Mouse (Mus musculus): ENCODE results near the gene Mfsd2a. TPM values are rescaled to one million over a fixed set of nuclear protein-coding genes. Genes with fewer than 3 reads are reported as not detected.
"Not testable (repeated sequence)": the region's sequence is repeated elsewhere in the genome, so short reads cannot be mapped to it uniquely, and the experiment has no call there.

The Mfsd2a gene
- polyA plus RNA-seq, 1 experiment from 2014 or later, result 8.7 TPM

- H3K4me1 ChIP-seq (ENCODE audit: control insufficient read depth, insufficient read depth, low read length), result peaks cover 29% of the 10 kb centered on the region
- H3K36me3 ChIP-seq (ENCODE audit: control insufficient read depth, insufficient read depth, low read length), result peaks cover 4% of the 10 kb centered on the region; the same call in 1 of the 2 replicates
- H3K27ac ChIP-seq (replicated peaks; ENCODE audit: low read depth, low read length), result peak overlapping the region; percentile 62
- no peaks in the 10 kb centered on the region for H3K27me3 ChIP-seq (ENCODE audit: control insufficient read depth, insufficient read depth, low read length)
- 0% methylated on average over 31 of the region's 32 CpGs for WGBS
- H3K9ac ChIP-seq (ENCODE audit: low read length), result peak overlapping the region; percentile 88
- H3K9me3 ChIP-seq (ENCODE audit: control insufficient read depth, low read length), result no peaks in the 10 kb centered on the region
- no peak for DNase-seq (ENCODE audit: low spot score)
- peak overlapping the region; percentile 94 for H3K4me2 ChIP-seq (ENCODE audit: low read depth, severe bottlenecking)
- peak overlapping the region; percentile 64 for H3K4me3 ChIP-seq (ENCODE audit: low read depth, low read length)
- ATAC-seq (ENCODE audit: insufficient number of reproducible peaks, low FRiP score, low TSS enrichment, low read depth), result peak; percentile 46; the same call in 1 of the 2 replicates
These were observed 35.2 kb upstream of the Mfsd2a start for GRCm38 (mm10) chr4:122996221-122996617.

- peak within 1 kb of the TSS; percentile 88 for H3K9ac ChIP-seq (ENCODE audit: low read length)
- peak within 1 kb of the TSS; percentile 62 for H3K27ac ChIP-seq (replicated peaks; ENCODE audit: low read depth, low read length)
- H3K4me2 ChIP-seq (ENCODE audit: low read depth, severe bottlenecking), result peak within 1 kb of the TSS; percentile 94
- H3K4me1 ChIP-seq (ENCODE audit: control insufficient read depth, insufficient read depth, low read length), result peaks cover 27% of the 10 kb centered on the region
- H3K36me3 ChIP-seq (ENCODE audit: control insufficient read depth, insufficient read depth, low read length), result no peaks in the 10 kb centered on the region
- ATAC-seq (ENCODE audit: insufficient number of reproducible peaks, low FRiP score, low TSS enrichment, low read depth) (peak; percentile 82), DNase-seq (ENCODE audit: low spot score) (peak; percentile 88)
- H3K9me3 ChIP-seq (ENCODE audit: control insufficient read depth, low read length), result no peaks in the 10 kb centered on the region
- H3K27me3 ChIP-seq (ENCODE audit: control insufficient read depth, insufficient read depth, low read length), result no peaks in the 10 kb centered on the region
- under 1% methylated on average over 54 of the region's 69 CpGs for WGBS
- H3K4me3 ChIP-seq (ENCODE audit: low read depth, low read length), result peak within 1 kb of the TSS; percentile 64
These were observed 34.6 kb upstream of the Mfsd2a start, which contains the start of gene Mycl for GRCm38 (mm10) chr4:122995404-122996220. Mycl (plus strand) TSS chr4:122995652.

DNA sequence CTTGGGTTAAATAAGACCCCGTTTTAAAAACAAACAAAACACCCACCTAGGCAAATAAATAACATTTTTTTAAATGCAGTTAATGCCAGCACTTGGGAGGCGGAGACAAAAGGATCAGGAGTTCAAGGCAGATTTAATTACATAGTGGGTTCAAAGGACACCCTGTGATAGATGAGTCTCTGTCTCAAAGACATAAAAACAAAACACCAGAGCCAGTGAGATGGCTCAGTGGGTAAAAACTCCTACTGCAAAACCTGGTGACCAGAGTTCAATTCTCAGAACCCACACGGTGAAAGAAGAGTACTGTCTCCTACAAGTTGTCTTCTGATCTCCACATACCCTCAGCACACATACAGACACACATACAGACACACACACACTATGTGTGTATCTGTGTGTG is 31.3 kb upstream of the Mfsd2a start:
- ATAC-seq (ENCODE audit: insufficient number of reproducible peaks, low FRiP score, low TSS enrichment, low read depth) (no peak), DNase-seq (ENCODE audit: low spot score) (no peak)
- H3K27me3 ChIP-seq (ENCODE audit: control insufficient read depth, insufficient read depth, low read length), result no peaks in the 10 kb centered on the region
- no peak overlapping the region for H3K27ac ChIP-seq (replicated peaks; ENCODE audit: low read depth, low read length)
- H3K36me3 ChIP-seq (ENCODE audit: control insufficient read depth, insufficient read depth, low read length), result no peaks in the 10 kb centered on the region
- no peak overlapping the region for H3K4me3 ChIP-seq (ENCODE audit: low read depth, low read length)
- H3K4me1 ChIP-seq (ENCODE audit: control insufficient read depth, insufficient read depth, low read length), result peaks cover 5% of the 10 kb centered on the region
- no peak overlapping the region for H3K4me2 ChIP-seq (ENCODE audit: low read depth, severe bottlenecking)
- no peaks in the 10 kb centered on the region for H3K9me3 ChIP-seq (ENCODE audit: control insufficient read depth, low read length)
- 57% methylated on average over 3 of the region's 3 CpGs for WGBS
- no peak overlapping the region for H3K9ac ChIP-seq (ENCODE audit: low read length)

DNA sequence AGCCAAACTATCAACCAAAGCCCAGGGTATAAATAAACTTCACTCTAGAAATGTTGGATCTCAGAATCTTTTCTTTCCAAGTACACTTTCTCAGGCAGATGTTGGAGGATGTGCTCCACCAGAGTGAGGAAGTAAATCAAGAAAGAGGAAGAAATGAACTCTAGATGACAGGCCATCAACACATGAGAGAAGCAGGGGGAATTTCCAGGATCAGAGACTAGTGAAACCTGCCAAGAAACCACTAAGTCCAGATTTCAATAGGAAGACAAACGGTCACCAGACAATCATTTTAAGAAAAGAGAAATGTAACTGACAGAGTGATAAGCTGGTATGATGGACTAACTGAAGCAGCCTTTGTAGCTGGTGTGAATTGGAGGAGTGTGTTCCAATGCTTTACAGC is 30.2 kb upstream of the Mfsd2a start:
- DNase-seq (ENCODE audit: low spot score), result no peak
- ATAC-seq (ENCODE audit: insufficient number of reproducible peaks, low FRiP score, low TSS enrichment, low read depth), result no peak
- Histone ChIP-seq H3K27me3 (ENCODE audit: control insufficient read depth, insufficient read depth, low read length) (no peaks in the 10 kb centered on the region), H3K9me3 (ENCODE audit: control insufficient read depth, low read length) (no peaks in the 10 kb centered on the region), H3K36me3 (ENCODE audit: control insufficient read depth, insufficient read depth, low read length) (no peaks in the 10 kb centered on the region), H3K9ac (ENCODE audit: low read length) (no peak overlapping the region), H3K4me1 (ENCODE audit: control insufficient read depth, insufficient read depth, low read length) (no peaks in the 10 kb centered on the region), H3K4me3 (ENCODE audit: low read depth, low read length) (no peak overlapping the region), H3K4me2 (ENCODE audit: low read depth, severe bottlenecking) (no peak overlapping the region), H3K27ac (replicated peaks; ENCODE audit: low read depth, low read length) (no peak overlapping the region)
- WGBS, result 83% methylated on average over 1 of the region's 1 CpGs

DNA sequence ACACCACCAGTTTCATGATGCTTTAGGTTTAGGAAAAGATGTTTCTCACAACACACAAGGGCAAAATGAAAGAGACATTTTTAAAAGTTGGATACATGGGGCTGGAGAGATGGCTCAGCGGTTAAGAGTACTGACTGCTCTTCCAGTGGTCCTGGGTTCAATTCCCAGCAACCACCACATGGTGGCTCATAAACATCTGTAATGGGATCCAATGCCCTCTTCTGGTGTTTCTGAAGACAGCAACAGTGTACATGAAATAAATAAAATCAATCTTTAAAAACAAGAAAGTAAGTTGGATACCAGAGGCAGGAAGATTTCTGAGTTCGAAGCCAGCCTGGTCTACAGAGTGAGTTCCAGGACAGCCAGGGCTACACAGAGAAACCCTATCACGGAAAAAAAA is 27.0 kb upstream of the Mfsd2a start:
- 51% methylated on average over 3 of the region's 3 CpGs for WGBS
- H3K27ac ChIP-seq (replicated peaks; ENCODE audit: low read depth, low read length); H3K9me3 ChIP-seq (ENCODE audit: control insufficient read depth, low read length); H3K4me3 ChIP-seq (ENCODE audit: low read depth, low read length); H3K27me3 ChIP-seq (ENCODE audit: control insufficient read depth, insufficient read depth, low read length); DNase-seq (ENCODE audit: low spot score); H3K4me1 ChIP-seq (ENCODE audit: control insufficient read depth, insufficient read depth, low read length); ATAC-seq (ENCODE audit: insufficient number of reproducible peaks, low FRiP score, low TSS enrichment, low read depth); H3K9ac ChIP-seq (ENCODE audit: low read length); H3K4me2 ChIP-seq (ENCODE audit: low read depth, severe bottlenecking); H3K36me3 ChIP-seq (ENCODE audit: control insufficient read depth, insufficient read depth, low read length): not testable (repeated sequence)

- Histone ChIP-seq H3K9ac (ENCODE audit: low read length) (no peak overlapping the region), H3K4me3 (ENCODE audit: low read depth, low read length) (no peak overlapping the region), H3K9me3 (ENCODE audit: control insufficient read depth, low read length) (no peaks in the 10 kb centered on the region), H3K4me2 (ENCODE audit: low read depth, severe bottlenecking) (no peak overlapping the region), H3K36me3 (ENCODE audit: control insufficient read depth, insufficient read depth, low read length) (no peaks in the 10 kb centered on the region), H3K27ac (replicated peaks; ENCODE audit: low read depth, low read length) (no peak overlapping the region), H3K4me1 (ENCODE audit: control insufficient read depth, insufficient read depth, low read length) (peaks cover 3% of the 10 kb centered on the region; the same call in 1 of the 2 replicates), H3K27me3 (ENCODE audit: control insufficient read depth, insufficient read depth, low read length) (peaks cover 6% of the 10 kb centered on the region; the same call in 1 of the 2 replicates)
- ATAC-seq (ENCODE audit: insufficient number of reproducible peaks, low FRiP score, low TSS enrichment, low read depth) (no peak), DNase-seq (ENCODE audit: low spot score) (no peak)
- 78% methylated on average over 4 of the region's 4 CpGs for WGBS
These were observed 26.4 kb upstream of the Mfsd2a start for GRCm38 (mm10) chr4:122987421-122987820.

DNA sequence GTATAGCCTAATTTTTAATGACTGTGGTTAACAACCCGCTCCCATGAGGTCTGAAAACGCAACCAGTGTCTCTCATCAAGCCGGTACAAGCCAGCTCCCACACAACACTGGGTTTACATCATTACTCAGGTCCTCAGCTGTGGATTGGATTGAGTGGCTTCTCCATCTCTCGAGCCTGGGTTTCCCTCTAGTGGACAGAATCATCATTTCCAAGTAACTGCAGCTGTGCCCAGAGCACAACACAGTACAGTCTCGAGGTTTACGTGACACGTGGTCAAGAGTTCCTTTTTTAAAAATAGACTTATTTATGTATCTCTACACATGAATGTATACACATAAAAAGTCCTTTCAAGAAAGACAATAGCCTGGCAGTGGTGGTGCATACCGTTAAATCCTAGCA is 24.1 kb upstream of the Mfsd2a start:
- Histone ChIP-seq H3K4me1 (ENCODE audit: control insufficient read depth, insufficient read depth, low read length) (peaks cover 3% of the 10 kb centered on the region; the same call in 1 of the 2 replicates), H3K27ac (replicated peaks; ENCODE audit: low read depth, low read length) (no peak overlapping the region), H3K27me3 (ENCODE audit: control insufficient read depth, insufficient read depth, low read length) (peaks cover 6% of the 10 kb centered on the region; the same call in 1 of the 2 replicates), H3K9ac (ENCODE audit: low read length) (no peak overlapping the region), H3K4me2 (ENCODE audit: low read depth, severe bottlenecking) (no peak overlapping the region), H3K9me3 (ENCODE audit: control insufficient read depth, low read length) (no peaks in the 10 kb centered on the region), H3K4me3 (ENCODE audit: low read depth, low read length) (no peak overlapping the region), H3K36me3 (ENCODE audit: control insufficient read depth, insufficient read depth, low read length) (no peaks in the 10 kb centered on the region)
- peak; percentile 55; the same call in 1 of the 2 replicates for ATAC-seq (ENCODE audit: insufficient number of reproducible peaks, low FRiP score, low TSS enrichment, low read depth)
- WGBS, result 40% methylated on average over 8 of the region's 8 CpGs
- DNase-seq (ENCODE audit: low spot score), result peak; percentile 60

GRCm38 (mm10) chr4:122983486-122984261 is 22.7 kb upstream of the Mfsd2a start:
- no peak overlapping the region for H3K27ac ChIP-seq (replicated peaks; ENCODE audit: low read depth, low read length)
- peak overlapping the region; percentile 18 for H3K4me2 ChIP-seq (ENCODE audit: low read depth, severe bottlenecking)
- H3K9ac ChIP-seq (ENCODE audit: low read length), result peak overlapping the region; percentile 34; the same call in 1 of the 2 replicates
- H3K27me3 ChIP-seq (ENCODE audit: control insufficient read depth, insufficient read depth, low read length), result peaks cover 6% of the 10 kb centered on the region; the same call in 1 of the 2 replicates
- H3K9me3 ChIP-seq (ENCODE audit: control insufficient read depth, low read length), result no peaks in the 10 kb centered on the region
- H3K4me1 ChIP-seq (ENCODE audit: control insufficient read depth, insufficient read depth, low read length), result peaks cover 3% of the 10 kb centered on the region; the same call in 1 of the 2 replicates
- H3K36me3 ChIP-seq (ENCODE audit: control insufficient read depth, insufficient read depth, low read length), result no peaks in the 10 kb centered on the region
- ATAC-seq (ENCODE audit: insufficient number of reproducible peaks, low FRiP score, low TSS enrichment, low read depth), result no peak
- H3K4me3 ChIP-seq (ENCODE audit: low read depth, low read length), result no peak overlapping the region
- WGBS, result 24% methylated on average over 17 of the region's 17 CpGs
- no peak for DNase-seq (ENCODE audit: low spot score)

Data from limb, embryonic 11.5 days (tissue).